Mouse (Mus musculus) bone marrow macrophage, adult 2 months (primary cell): ENCODE measurements around the gene Zfp683.

Source experiments
- CTCF ChIP-seq: IDR thresholded peaks from 2 replicates; pipeline ENCODE4 v1.5.1; 2012; ENCODE audit warnings: low read depth, mild to moderate bottlenecking, low read length, moderate library complexity
- POLR2A ChIP-seq: IDR thresholded peaks from 2 replicates; pipeline ENCODE4 v1.6.1; 2012; ENCODE audit warnings: mild to moderate bottlenecking, low read depth, low read length, borderline replicate concordance

DNA sequence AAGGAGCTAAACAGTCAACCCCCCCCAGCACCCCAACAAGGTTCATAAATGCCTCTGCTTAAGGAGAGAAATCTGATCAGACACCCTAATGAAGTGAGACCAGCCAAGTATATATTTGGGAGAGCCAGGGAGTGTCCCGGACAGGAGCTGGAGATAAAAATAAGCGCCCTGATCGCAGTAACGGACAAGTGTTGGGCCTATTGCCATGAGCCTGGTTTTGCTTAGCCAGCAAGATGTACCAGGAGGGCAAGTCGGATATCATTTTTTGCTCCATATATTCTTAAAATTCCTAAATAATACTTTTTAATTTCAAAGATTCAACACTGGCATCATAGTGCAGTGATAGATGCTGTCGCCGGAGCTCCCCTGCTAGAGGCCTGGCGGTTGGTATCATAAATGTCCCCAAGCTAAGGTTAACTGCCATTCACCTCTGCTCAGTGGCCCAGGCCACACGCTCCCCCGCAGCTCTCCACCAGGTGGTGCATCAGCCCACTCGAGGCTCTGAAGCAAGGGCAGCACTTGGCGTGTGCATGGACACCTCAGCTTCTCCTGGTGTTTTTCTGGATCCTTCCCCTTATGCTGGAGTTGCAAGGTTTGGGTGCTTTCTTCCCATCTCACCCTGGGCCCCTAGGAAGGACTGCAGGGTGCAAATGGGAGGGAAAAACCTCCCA, 40.6 kb upstream of the Zfp683 start:
- TF ChIP-seq CTCF (no peak), POLR2A (no peak)
